ENCODE assay signal across 8 mouse cellular contexts in the genomic region with DNA sequence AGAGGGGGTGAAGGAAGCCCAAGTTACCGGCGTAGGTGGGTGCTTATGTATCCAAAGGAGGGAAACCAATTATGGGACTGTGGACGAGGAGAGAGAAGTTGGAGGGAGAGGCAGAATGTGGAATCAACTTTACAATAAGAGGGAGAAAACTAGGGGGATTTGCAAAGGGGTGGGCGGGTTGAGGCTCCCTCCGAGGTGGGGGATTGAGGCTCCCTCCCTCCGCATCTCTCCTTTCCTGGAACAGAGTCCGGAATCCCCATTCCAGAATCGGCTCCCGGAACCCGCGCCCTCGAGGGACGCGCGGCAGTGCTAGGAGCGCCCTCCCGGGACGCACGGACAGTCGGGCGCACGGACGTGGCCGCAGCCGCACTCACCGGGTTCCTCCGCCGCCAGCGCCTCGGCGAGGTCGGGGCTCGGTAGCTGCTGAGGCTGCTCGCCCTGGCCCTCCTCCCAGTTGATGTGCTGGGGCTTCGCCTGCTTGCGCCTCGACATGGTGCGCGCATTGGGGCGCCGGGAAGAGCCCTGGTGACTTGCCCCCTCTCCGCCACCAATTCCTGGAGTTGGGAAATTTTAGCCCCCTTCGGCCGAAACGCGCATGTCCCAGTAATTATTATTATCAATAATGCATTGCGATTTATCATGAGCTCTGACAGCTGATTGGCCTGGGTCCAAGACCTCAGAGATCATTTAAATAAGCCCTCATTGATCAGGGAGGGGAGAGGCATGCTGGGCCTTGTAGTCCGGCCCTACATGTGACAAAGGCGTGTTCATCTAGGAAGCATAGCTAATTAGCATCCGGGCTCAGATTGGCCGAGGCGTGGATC. TPM values are rescaled to one million over a fixed set of nuclear protein-coding genes. Genes with fewer than 3 reads are reported as not detected.
DNase-seq lines count a peak whose midpoint lies in the region; ATAC-seq lines count a peak whose summit lies in the region.

No protein-coding gene starts in this region.

- no peaks in the 10 kb centered on the region for H3K9me3 ChIP-seq in heart, embryonic 16.5 days (replicated peaks; ENCODE audit: control insufficient read depth, low read length)
- no peaks in the 10 kb centered on the region for H3K9me3 ChIP-seq in limb, embryonic 10.5 days (replicated peaks)
- H3K9me3 ChIP-seq in neural tube, embryonic 15.5 days (replicated peaks) = no peaks in the 10 kb centered on the region

- peak; percentile 18 for DNase-seq in gastrocnemius, postnatal 14 days
- no peak for DNase-seq in gastrocnemius, postnatal 10 days
- DNase-seq in embryo, embryonic 10.5 days (ENCODE audit: low spot score) = peak; percentile 96
- DNase-seq in limb, embryonic 10.5 days (ENCODE audit: low spot score) = peak; percentile 80
- DNase-seq in spleen, adult 18-20 months = no peak
- no peak for DNase-seq in urinary bladder, adult 2 months (ENCODE audit: low spot score)

- H3K9ac ChIP-seq in heart, embryonic 16.5 days (ENCODE audit: low read length) = peak overlapping the region; percentile 76
- H3K9ac ChIP-seq in neural tube, embryonic 15.5 days (replicated peaks) = peak overlapping the region; percentile 54

- H3K27ac ChIP-seq in heart, embryonic 16.5 days (ENCODE audit: low read length) = peak overlapping the region; percentile 77
- H3K27ac ChIP-seq in limb, embryonic 10.5 days = peak overlapping the region; percentile 98
- H3K27ac ChIP-seq in neural tube, embryonic 15.5 days (replicated peaks) = no peak overlapping the region

- ATAC-seq in heart, embryonic 16.5 days (replicated peaks; ENCODE audit: extremely low read depth, insufficient read depth, low FRiP score) = peak; percentile 75
- peak; percentile 69 for ATAC-seq in neural tube, embryonic 15.5 days (ENCODE audit: low FRiP score)

- peak overlapping the region; percentile 86 for H3K4me2 ChIP-seq in heart, embryonic 16.5 days (ENCODE audit: low read depth, low read length)
- H3K4me2 ChIP-seq in neural tube, embryonic 15.5 days = peak overlapping the region; percentile 94

- 2% methylated on average over 52 of the region's 52 CpGs for whole genome bisulfite sequencing in heart, embryonic 16.5 days
- 0% methylated on average over 52 of the region's 52 CpGs for WGBS in limb, embryonic 10.5 days
- WGBS in neural tube, embryonic 15.5 days = under 1% methylated on average over 52 of the region's 52 CpGs

- no peaks in the 10 kb centered on the region for H3K36me3 ChIP-seq in heart, embryonic 16.5 days (ENCODE audit: control insufficient read depth, insufficient read depth)
- no peaks in the 10 kb centered on the region for H3K36me3 ChIP-seq in limb, embryonic 10.5 days
- H3K36me3 ChIP-seq in neural tube, embryonic 15.5 days = no peaks in the 10 kb centered on the region

- intact Hi-C loops in gastrocnemius, postnatal 14 days (cut with DNase I; ENCODE audit: low total_unique reads) = loop anchor here (5.0 kb wide), 1 partner anchor 121 kb away; no protein-coding TSS in a partner anchor

- H3K4me1 ChIP-seq in heart, embryonic 16.5 days (ENCODE audit: control insufficient read depth, insufficient read depth, low read length) = peaks cover 8% of the 10 kb centered on the region; the same call in 1 of the 2 replicates
- H3K4me1 ChIP-seq in limb, embryonic 10.5 days = peaks cover 52% of the 10 kb centered on the region
- H3K4me1 ChIP-seq in neural tube, embryonic 15.5 days = peaks cover 53% of the 10 kb centered on the region

- H3K4me3 ChIP-seq in heart, embryonic 16.5 days (ENCODE audit: low read length) = peak overlapping the region; percentile 64
- H3K4me3 ChIP-seq in limb, embryonic 10.5 days = peak overlapping the region; percentile 76
- H3K4me3 ChIP-seq in neural tube, embryonic 15.5 days (replicated peaks) = peak overlapping the region; percentile 52

- peaks cover 65% of the 10 kb centered on the region for H3K27me3 ChIP-seq in heart, embryonic 16.5 days (ENCODE audit: control insufficient read depth, insufficient read depth, low read length)
- H3K27me3 ChIP-seq in limb, embryonic 10.5 days (ENCODE audit: low read depth, poor library complexity, severe bottlenecking) = peaks cover 17% of the 10 kb centered on the region
- H3K27me3 ChIP-seq in neural tube, embryonic 15.5 days (replicated peaks) = peaks cover 49% of the 10 kb centered on the region

RNA-seq across cellular contexts. Expression of a gene that starts 1.0 kb away (rescaled TPM):
- under 1 TPM; 0.71 to 0.98 TPM for total RNA-seq in gastrocnemius, postnatal 14 days (2021)
- under 1 TPM; 0.33 to 0.70 TPM for total RNA-seq in gastrocnemius, postnatal 10 days (2021)
- 0.76 and 0.92 TPM in 2 replicates for polyA plus RNA-seq in heart, embryonic 16.5 days (2015; fragmentation: Nextera tagmentation; extraction: Ambion mirVana)
- 26.8 and 53.3 TPM in 2 replicates for polyA plus RNA-seq in limb, embryonic 10.5 days (2016; fragmentation: Nextera tagmentation; extraction: Ambion mirVana)
- polyA plus RNA-seq in neural tube, embryonic 15.5 days (2015; fragmentation: Nextera tagmentation; extraction: Ambion mirVana) = 0.49 and 0.72 TPM in 2 replicates
- 0.15 and 0.16 TPM in 2 replicates for polyA plus RNA-seq in urinary bladder, adult 2 months (2012; rRNA removed)

RNA-seq across cellular contexts. Expression of a gene that starts 24.5 kb away (rescaled TPM):
- total RNA-seq in gastrocnemius, postnatal 14 days (2021) = 10 to 100 TPM; 14.9 to 16.9 TPM
- total RNA-seq in gastrocnemius, postnatal 10 days (2021) = 10 to 100 TPM; 24.2 to 30.9 TPM
- 11.4 and 12.5 TPM in 2 replicates for polyA plus RNA-seq in heart, embryonic 16.5 days (2015; fragmentation: Nextera tagmentation; extraction: Ambion mirVana)
- 4.9 and 6.5 TPM in 2 replicates for polyA plus RNA-seq in limb, embryonic 10.5 days (2016; fragmentation: Nextera tagmentation; extraction: Ambion mirVana)
- polyA plus RNA-seq in neural tube, embryonic 15.5 days (2015; fragmentation: Nextera tagmentation; extraction: Ambion mirVana) = 81.2 and 143 TPM in 2 replicates
- polyA plus RNA-seq in urinary bladder, adult 2 months (2012; rRNA removed) = 32.4 and 42.3 TPM in 2 replicates

Comparison
In these comparisons a context has a peak if more than half of its experiments do, and no peak if none do; other contexts are left out.
1. DNase-seq: peak in gastrocnemius, postnatal 14 days (single experiment), embryo, embryonic 10.5 days (single experiment) and limb, embryonic 10.5 days (single experiment); none in gastrocnemius, postnatal 10 days (single experiment), spleen, adult 18-20 months (0 of 2) and urinary bladder, adult 2 months (single experiment).
2. RNA of a gene that starts 1.0 kb away (polyA plus RNA-seq): 26.8 to 53.3 TPM in limb, embryonic 10.5 days; 0.76 to 0.92 TPM in heart, embryonic 16.5 days, 0.49 to 0.72 TPM in neural tube, embryonic 15.5 days and 0.15 to 0.16 TPM in urinary bladder, adult 2 months; every median in the first group is over 10 times any median in the second.
3. Peak in every context shown above with its lines, with median percentiles within 50 percentile points of each other: H3K4me3 ChIP-seq.